Mouse (Mus musculus) mouse embryonic stem cell (cell line): ENCODE measurements around the gene Akp3.

Source experiments
- in situ Hi-C, 2 experiments: fragments of 300-500 bp; cut with MboI; formaldehyde crosslinking; loops; 1 replicate in 1 of 2; 3 replicates in 1 of 2; pipeline ENCODE4 v1.14.3; 2019 to 2020; ENCODE audit warnings: low sequenced_read_pairs in 2 of 2, low pct_unique_long_range_greater_than_20kb in 1 of 2, mixed read lengths in 1 of 2; ENCODE audit not compliant: unreplicated experiment in 1 of 2

The Akp3 gene

DNA sequence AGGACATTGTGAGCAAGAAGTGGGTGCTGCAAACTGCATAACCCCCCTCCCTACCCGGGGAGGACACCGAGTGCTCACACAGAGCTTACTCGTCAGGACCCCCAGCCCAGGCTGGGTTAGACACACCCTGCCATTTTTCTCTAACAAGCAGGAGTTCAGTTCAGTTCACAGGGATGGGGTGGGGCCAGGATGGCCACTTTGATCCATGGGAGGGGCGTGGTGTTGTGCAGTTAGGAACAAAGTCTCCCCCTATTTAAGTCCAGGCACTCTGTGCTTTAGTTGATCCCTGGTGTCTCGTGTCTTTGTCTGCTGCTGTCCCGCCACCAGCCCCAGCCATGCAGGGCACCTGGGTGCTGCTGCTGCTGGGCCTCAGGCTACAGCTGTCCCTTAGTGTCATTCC, at the start of gene Akp3:
Gene Akp3, plus strand, starts transcription at position 301 of the 400 bp plus-strand sequence.
- in situ Hi-C loops, result no loop called here

DNA sequence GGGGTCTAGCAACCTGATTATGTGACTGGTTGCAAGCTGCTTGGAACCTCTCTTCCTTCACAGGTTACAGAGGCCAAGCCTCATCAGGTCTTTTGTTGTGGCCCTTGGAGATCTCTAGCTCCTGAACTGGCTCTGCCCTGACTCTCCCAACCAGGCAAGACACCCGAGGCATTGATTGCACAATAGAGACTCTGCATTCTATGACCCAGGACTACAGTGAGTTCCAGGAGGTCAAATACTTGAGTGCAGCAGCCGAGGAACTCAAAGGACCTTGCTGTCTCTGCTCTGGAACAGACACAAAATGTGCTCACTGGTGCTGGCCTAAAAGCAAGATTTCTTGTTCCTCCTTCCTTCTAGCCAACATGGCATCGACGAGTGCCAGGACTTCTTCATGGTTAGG, 38.6 kb upstream of the Akp3 start:
- in situ Hi-C loops, result no loop called here

DNA sequence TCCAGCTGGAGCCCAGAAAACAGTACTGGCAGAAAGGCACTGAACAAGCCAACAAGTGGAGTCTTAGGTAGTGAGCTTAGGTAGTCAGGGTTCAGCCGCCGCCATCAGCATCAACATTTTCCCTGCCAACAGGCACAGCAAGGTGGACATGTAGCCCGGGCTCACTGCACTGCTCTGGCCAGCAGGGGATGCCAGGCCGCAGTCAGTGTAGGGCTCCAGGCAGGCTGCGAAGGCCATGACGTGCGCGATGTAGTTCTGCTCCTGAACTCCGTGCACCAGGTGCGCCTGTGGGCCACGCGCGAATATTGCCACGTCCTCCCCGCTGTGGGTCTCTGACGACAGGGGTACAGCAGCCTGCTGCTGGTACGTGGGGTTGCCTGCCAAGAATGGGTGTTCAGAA, 37.8 kb upstream of the Akp3 start:
- in situ Hi-C loops, result no loop called here

DNA sequence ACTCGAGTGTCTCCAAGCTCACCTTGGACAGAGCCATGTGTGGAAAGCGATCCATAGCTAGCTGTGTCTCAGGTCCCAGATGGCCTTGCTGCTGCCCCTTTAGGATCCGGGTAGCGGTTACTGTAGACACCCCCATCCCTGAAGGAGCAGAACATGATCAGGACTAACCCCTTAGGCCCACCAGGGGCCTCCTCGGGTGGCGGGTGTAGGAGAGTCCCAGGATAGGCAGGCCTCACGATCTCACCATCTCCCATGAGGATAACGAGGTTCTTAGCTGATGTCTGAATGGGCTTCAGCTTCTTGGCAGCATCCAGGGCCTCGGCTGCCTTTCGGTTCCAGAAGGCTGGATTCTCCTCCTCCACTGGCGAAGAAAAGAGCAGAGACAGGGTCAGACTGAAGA, 35.5 kb upstream of the Akp3 start:
- in situ Hi-C loops, result no loop called here

DNA sequence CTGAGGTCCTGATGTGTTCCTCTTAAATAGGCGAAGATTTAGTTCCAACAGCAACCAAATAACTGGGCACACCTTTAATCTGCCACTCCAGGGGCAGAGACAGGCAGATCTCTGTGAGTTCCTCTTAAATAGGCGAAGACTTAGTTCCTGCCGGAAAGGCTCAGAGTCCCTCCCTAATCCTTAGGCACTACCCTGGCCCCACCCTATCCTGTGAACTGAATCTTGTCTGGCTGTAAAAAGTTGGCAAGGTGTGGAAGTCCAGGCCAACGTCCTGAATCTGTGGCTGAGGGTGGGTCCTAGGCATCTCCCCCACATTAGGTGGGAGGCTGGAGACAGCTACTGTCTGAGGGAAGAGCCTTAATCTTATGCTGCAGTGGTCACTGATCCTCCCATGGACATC, 34.9 kb upstream of the Akp3 start, which contains the start of gene Alppl2:
Gene Alppl2, minus strand, starts transcription at position 101 of the 400 bp plus-strand sequence.
- in situ Hi-C loops, result no loop called here

DNA sequence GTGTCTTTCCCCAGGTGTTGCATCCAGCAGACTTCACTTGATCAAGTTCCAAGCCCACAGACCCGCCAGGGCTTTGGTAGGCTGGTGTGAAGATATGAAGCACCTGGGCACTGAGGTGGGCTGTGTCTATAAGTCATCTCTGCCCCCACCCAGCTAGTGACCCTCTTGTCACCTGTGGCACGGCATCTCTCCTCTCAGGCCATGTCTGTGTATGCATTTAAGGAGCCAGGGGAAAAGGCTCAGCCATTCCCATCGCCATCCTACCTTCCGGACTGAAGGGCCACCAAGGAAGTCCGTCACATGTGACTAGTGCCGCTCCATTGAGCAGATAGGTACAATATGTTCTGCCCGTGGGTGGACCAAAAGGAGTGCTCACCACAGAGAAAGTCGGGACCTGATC, 29.1 kb upstream of the Akp3 start:
- in situ Hi-C loops, result no loop called here

DNA sequence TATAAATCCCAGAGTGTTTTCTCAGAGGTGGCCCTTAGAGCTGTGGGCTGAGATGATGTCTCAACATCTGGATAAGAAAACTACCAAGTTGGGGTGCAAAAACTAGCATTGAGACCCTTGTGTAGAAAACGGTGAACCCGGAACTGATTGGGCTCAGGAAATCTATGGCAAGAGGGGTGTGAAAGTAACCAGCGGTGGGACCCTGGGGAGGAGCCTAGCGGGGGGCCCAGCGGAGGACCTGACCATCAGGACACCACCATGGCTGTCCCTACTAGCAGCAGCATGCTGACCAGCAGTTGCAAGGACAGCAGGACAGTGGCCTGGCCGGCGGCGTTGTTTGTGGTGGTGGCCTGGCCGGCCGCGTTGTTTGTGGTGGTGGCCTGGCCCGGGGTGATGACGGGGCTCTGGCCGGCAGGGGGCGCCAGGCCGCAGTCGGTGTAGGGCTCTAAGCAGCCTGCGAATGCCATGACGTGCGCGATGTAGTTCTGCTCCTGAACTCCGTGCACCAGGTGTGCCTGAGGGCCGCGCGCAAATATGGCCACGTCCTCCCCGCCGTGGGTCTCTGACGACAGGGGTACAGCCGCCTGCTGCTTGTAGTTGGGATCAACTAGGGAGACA, 26.3 kb upstream of the Akp3 start:
- in situ Hi-C loops, result no loop called here

DNA sequence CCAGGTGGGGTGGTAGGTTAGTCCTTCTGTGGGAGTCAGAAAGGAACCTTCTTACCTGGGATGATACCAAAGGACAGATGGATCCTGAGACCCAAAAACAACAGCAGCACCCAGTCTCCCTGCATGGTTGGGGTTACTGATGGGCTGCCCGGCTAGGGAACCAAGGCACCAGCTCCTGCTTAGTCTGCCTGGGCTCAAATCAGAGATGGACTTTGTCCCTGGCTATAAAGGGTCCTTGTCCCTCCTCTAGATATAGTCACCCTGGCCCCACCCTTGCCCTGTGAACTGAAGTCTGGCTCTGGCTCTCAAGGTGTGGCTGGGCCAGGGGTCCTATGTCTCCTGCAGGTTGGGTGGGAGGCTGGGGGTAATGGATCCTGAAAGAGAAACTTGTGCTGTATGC, 23.4 kb upstream of the Akp3 start, which contains the start of gene Alpi:
Gene Alpi, minus strand, starts transcription at position 196 of the 400 bp plus-strand sequence.
- in situ Hi-C loops, result no loop called here

DNA sequence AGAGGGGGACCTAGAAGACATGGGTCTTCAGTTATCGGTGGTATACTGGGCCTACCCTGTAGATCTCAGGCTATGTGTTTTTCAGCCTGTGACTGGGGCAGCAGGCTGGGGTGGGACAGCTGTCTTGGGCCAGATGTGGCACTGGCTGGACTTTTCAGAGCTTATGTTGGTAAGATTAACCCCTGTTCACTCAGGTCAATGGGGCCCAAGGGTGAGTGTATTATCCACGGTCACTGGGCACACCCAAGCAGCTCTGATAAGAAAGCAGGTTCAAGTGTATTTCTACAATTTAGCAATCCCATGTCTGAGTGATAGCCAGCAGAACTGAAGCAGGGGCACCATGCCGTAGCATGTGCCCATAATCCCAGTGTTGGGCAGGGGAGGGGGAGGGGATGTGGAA, 22.7 kb upstream of the Akp3 start:
- in situ Hi-C loops, result no loop called here

DNA sequence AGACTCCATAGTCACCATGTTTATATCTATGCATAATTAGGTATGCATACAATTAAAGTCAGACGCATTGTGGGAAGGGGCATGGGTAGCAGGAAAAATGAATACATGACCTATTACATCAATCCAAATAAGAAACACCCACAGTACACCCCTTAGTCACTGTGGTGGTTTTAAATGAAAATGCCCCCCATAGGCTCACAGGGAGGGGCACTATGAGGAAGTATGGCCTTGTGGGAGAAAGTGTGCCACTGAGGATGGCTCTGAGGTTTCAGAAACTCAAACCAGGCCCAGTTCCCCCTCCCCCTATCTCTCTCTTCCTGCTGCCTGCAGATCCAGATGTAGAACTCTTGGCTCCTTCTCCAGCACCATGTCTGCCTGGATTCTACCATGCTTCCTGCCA, 20.8 kb upstream of the Akp3 start:
- in situ Hi-C loops, result no loop called here

DNA sequence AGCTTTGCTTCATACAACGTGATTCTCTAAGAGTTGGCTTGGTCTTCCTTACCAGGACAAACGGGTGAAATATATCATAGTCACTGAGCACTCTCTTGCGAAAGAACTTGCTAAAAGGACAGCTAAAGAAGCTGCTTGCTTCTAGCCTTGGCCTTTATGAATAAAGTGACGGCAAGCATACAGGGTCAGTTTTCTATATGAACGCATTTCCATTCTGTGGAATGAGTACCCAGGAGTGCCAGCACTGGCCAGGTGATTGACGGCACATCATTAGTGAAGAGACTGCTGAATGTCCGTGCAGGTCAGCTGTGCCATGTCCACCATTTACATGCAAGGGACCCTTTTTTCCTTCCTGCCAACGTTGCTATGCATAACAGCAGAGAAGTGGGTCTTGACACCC, 18.2 kb upstream of the Akp3 start:
- in situ Hi-C loops, result no loop called here

DNA sequence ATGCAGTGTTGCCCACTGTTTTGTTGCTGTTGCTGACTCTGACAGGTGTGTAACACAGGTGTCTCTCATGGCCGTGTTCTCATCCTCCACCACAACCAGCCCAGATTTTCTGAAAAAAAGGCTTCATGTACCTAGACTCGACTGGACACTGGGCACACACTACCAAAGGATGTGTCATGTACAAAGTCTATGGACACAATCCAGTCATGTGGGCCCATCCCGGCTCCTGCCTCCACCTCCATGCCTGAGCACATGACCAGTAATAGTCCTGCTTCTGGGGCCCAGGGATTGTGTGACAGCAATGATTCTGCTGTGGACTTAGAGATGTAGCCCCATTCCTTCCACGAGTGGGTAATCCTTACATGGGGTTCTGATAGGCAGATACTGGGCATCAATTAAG, 16.2 kb upstream of the Akp3 start:
- in situ Hi-C loops, result no loop called here

DNA sequence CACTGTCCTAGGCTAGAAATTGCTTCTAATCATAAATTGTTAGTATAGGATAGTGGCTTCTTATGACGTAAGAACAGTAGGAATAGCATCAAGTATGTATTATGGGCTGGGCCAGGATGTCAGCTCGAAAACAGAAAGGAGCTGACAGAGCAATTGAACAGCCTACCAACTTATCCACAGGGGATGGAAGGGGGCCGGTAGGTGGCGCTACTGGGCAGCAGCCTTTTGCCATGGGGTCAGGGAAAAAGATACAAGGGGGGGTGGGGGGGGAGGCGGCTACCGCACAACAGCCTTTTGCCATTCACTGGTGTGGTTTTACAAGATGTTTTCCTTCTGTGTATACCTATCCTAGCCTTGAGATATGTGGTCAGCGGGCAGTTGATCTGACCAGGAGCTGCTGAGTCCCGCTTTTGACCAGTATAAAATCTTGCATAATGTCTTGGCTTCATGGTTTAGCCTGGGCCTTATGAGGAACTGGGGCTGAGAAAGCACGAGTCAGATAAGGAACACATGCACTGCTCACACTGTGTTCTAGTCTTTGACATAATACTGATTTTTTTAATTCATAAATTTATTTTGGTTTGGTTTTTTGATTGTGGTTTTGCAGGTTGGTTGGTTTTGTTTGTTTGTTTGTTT, 12.9 kb upstream of the Akp3 start:
- in situ Hi-C loops, result no loop called here

DNA sequence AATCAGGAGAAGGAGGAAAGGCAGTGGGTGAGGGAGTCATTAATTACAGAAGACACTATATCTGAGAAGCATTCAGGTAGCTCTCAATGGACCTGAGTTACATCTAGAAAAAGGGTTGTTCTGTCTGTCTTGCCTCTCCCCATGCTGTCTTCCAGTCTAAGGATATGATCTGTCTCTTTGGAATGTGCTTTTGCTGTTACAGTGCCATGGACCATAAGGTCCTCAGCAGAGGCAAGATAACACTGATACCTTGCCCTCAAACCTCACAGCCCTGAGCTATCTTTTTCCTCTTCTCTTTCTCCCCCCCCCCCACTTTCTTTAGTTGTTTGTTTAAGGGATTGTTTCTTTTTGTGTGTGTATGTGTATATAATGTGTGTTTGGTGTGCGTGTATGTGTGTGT, 10.0 kb upstream of the Akp3 start:
- in situ Hi-C loops, result no loop called here

DNA sequence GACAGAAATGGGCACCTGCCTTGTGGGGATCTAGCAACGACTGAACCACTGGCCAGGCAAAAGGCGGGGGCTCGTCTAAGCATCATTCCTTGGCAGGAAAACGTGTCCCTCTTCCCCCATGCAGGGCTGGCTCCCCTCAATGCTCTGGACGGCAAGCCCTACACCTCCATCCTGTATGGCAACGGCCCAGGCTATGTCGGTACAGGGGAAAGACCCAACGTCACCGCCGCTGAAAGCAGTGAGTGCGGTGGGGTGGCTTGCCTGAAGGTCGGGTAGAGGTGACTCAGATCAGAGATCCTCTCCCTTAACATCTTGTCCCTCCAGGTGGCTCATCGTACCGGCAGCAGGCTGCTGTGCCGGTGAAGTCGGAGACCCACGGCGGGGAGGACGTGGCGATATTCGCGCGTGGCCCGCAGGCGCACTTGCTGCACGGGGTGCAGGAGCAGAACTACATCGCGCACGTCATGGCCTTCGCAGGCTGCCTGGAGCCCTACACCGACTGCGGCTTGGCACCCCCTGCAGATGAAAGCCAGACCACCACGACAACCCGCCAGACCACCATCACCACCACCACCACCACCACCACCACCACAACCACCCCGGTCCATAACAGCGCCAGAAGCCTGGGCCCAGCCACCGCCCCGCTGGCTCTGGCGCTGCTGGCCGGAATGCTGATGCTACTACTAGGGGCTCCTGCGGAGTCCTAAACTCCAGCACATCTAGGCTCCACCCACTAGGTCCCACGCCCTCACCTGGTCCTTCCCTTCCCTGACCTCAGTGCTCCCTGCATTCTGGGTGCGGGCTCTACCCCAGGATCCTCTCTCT, 2.6 kb downstream of the Akp3 start:
- in situ Hi-C loops, result no loop called here

DNA sequence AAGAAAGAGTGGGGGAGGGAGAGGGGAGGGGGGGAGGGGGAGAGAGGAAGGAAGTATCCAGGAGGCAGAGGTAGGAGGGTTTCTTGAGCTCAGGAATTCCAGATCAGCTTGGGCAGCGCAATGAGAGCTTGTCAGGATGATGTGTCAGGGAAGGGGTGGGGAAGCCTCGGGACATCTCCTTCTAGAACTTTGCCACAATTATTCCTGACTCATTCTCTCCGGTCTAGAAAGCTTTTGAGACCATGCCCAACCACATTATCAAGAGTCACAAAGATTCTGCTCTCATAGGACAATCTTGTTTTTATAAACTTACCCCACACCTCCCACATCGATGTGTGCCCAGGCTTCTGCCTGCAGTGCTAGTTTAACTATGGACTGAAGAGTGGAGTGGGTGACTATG, 7.0 kb downstream of the Akp3 start:
- in situ Hi-C loops, result no loop called here

DNA sequence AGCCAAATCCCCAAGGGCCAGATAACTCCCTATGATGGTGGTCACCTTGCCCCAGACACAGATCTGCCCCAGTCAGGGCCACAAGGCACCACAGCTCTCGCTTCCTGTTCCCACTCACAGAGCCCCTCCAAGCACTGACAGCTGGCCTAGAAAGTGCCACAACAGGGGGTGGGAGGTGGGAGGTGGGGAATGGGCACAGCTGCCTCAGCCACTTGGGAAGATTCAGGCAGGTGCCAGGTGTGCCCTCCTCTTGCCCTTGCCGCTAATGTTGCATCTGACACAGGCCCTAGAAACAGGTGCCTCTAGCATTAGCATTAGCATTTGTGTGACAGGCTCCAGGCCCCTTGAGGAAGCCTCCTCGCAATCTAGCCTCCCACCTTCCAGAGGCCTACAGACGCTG, 16.8 kb downstream of the Akp3 start:
- in situ Hi-C loops, result no loop called here

DNA sequence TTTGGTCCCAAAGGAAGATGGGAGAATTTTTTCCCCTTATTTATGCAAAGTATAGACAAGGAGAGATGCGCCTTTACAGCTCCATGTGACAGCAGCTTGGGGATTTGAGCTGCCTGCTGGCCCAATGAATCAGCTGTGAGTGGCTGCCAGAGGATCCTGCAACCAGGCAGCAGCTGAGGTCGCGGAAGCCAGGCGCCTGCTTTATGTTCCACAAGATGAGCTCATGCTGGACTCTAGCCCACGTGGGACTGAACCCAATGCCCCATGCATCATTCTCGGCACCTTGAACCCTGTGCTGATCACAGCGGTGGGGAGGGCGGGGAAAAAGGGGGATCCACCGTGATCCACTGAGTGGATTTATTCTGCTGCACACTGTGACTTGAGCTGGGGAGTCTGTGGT, 17.7 kb downstream of the Akp3 start:
- in situ Hi-C loops, result no loop called here

DNA sequence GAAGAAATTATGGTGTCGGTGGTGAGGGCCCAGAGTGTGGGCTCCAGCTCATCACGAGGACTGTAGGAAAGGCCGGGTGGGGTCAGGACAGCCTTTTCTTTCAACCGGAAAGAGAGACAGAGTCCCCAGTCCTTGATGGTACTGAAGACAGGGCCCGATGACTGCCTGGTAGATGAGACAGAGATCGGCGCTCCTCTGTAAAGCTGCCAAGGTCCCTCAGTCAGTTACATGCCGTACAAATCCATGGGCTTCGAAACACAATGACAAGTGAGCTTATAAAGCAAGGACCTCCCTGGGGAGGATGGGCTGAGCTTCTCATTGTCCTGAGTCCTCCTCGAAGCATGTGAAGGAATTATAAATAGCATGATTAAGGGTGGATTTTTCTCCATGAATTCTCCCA, 18.4 kb downstream of the Akp3 start:
- in situ Hi-C loops, result no loop called here

DNA sequence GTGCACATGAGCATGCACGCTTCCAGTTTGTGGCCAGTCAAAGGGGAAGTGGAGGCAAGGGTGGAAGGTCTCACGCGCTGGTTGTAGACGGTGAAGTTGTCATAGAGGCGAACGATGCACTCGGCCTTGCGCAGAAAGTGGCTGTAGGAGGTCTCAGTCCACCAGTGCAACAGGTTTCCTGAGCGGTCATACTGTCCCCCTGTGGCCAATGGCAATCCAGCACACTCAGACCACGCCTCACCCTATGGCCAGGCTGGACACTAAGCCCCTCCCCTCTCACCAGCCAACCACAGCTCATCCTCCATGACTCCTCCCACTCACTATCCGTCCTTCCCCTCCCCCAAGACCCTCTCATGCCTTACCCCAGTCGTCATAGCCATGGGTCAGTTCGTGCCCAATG, 24.6 kb downstream of the Akp3 start:
- in situ Hi-C loops, result no loop called here
